Mouse (Mus musculus): ENCODE measurements around the gene Hist2h2ac.
"Not testable (repeated sequence)": the region's sequence is repeated elsewhere in the genome, so short reads cannot be mapped to it uniquely, and the experiment has no call there.

Gene Hist2h2ac

GRCm38 (mm10) chr3:96228828-96229227 is 8.1 kb upstream of the Hist2h2ac start:
- no peak for DNase-seq (ENCODE audit: low spot score)

- DNase-seq (ENCODE audit: low spot score), result no peak
Measured at GRCm38 (mm10) chr3:96226695-96227648, 6.3 kb upstream of the Hist2h2ac start.

- no peak for DNase-seq (ENCODE audit: low spot score)
Measured at GRCm38 (mm10) chr3:96225421-96225820, 4.7 kb upstream of the Hist2h2ac start.

GRCm38 (mm10) chr3:96222774-96223173 is 2.1 kb upstream of the Hist2h2ac start:
- no peak for DNase-seq (ENCODE audit: low spot score)

- DNase-seq (ENCODE audit: low spot score), result peak; percentile 19
Measured at GRCm38 (mm10) chr3:96221640-96222038, 959 bp upstream of the Hist2h2ac start.

GRCm38 (mm10) chr3:96220131-96220764 is 432 bp downstream of the Hist2h2ac start:
- peak; percentile 69 for DNase-seq (ENCODE audit: low spot score)

- DNase-seq (ENCODE audit: low spot score), result peak; percentile 90
Measured at GRCm38 (mm10) chr3:96219661-96220130, 984 bp downstream of the Hist2h2ac start, which contains the start of the genes Bola1 and Hist2h2ab. Bola1 (minus strand) TSS chr3:96219709. Hist2h2ab (plus strand) TSS chr3:96219865.

- peak; percentile 58 for DNase-seq (ENCODE audit: low spot score)
Measured at GRCm38 (mm10) chr3:96219191-96219641, 1.5 kb downstream of the Hist2h2ac start.

- DNase-seq (ENCODE audit: low spot score), result peak; percentile 64
Measured at GRCm38 (mm10) chr3:96209242-96209641, 11.4 kb downstream of the Hist2h2ac start.

- no peak for DNase-seq (ENCODE audit: low spot score)
Measured at GRCm38 (mm10) chr3:96207819-96208218, 12.9 kb downstream of the Hist2h2ac start.

GRCm38 (mm10) chr3:96199731-96200130 is 20.9 kb downstream of the Hist2h2ac start:
- no peak for DNase-seq (ENCODE audit: low spot score)

- not testable (repeated sequence) for DNase-seq (ENCODE audit: low spot score)
Measured at GRCm38 (mm10) chr3:96198601-96199251, 22.0 kb downstream of the Hist2h2ac start.

GRCm38 (mm10) chr3:96198181-96198580 is 22.5 kb downstream of the Hist2h2ac start:
- peak; percentile 44 for DNase-seq (ENCODE audit: low spot score)

- peak; percentile 97 for DNase-seq (ENCODE audit: low spot score)
Measured at GRCm38 (mm10) chr3:96197129-96197749, 23.4 kb downstream of the Hist2h2ac start.

- no peak for DNase-seq (ENCODE audit: low spot score)
Measured at GRCm38 (mm10) chr3:96196437-96197128, 24.1 kb downstream of the Hist2h2ac start.

GRCm38 (mm10) chr3:96195616-96196313 is 24.9 kb downstream of the Hist2h2ac start:
- no peak for DNase-seq (ENCODE audit: low spot score)

GRCm38 (mm10) chr3:96194966-96195365 is 25.7 kb downstream of the Hist2h2ac start:
- DNase-seq (ENCODE audit: low spot score), result no peak

GRCm38 (mm10) chr3:96192977-96193376 is 27.7 kb downstream of the Hist2h2ac start:
- no peak for DNase-seq (ENCODE audit: low spot score)

- DNase-seq (ENCODE audit: low spot score), result no peak
Measured at GRCm38 (mm10) chr3:96182382-96182776, 38.3 kb downstream of the Hist2h2ac start.
